Mouse (Mus musculus) neural tube, embryonic 15.5 days (tissue): Measurements from ENCODE around the gene Hoxc11. TPM values are rescaled to one million over a fixed set of nuclear protein-coding genes. Genes with fewer than 3 reads are reported as not detected.

Experiments used
- ATAC-seq: fragments of 200-750 bp; cut with Nextera tagmentation; 2 replicates; pipeline ENCODE4 v1.8.0; 2017; ENCODE audit warnings: mild to moderate bottlenecking, moderate TSS enrichment, moderate library complexity; ENCODE audit not compliant: low FRiP score
- H3K27ac ChIP-seq: fragments of 300-500 bp; sonication (generic); replicated peaks from 2 replicates; pipeline ENCODE4 v1.5.1; 2015; ENCODE audit warnings: mild to moderate bottlenecking, inconsistent platforms
- H3K27me3 ChIP-seq: fragments of 300-500 bp; sonication (generic); replicated peaks from 2 replicates; pipeline ENCODE4 v1.6.1; 2015; ENCODE audit warnings: inconsistent platforms
- H3K36me3 ChIP-seq: fragments of 300-500 bp; sonication (generic); 2 replicates; pipeline ENCODE4 v1.6.1; 2015; ENCODE audit warnings: inconsistent platforms
- H3K4me1 ChIP-seq: fragments of 300-500 bp; sonication (generic); 2 replicates; pipeline ENCODE4 v1.6.1; 2015; ENCODE audit warnings: inconsistent platforms
- H3K4me2 ChIP-seq: fragments of 300-500 bp; sonication (generic); 2 replicates; pipeline ENCODE4 v1.6.1; 2015; ENCODE audit warnings: inconsistent platforms, mild to moderate bottlenecking, moderate library complexity
- H3K4me3 ChIP-seq: fragments of 300-500 bp; sonication (generic); replicated peaks from 2 replicates; pipeline ENCODE4 v1.5.1; 2015; ENCODE audit warnings: mild to moderate bottlenecking, inconsistent platforms
- H3K9ac ChIP-seq: fragments of 300-500 bp; sonication (generic); replicated peaks from 2 replicates; pipeline ENCODE4 v1.6.1; 2015; ENCODE audit warnings: mild to moderate bottlenecking, inconsistent platforms
- H3K9me3 ChIP-seq: fragments of 300-500 bp; sonication (generic); replicated peaks from 2 replicates; pipeline ENCODE4 v1.6.1; 2016; ENCODE audit warnings: inconsistent platforms
- WGBS: fragments of 180-500 bp; shearing (Covaris S2); methylation state at CpG from one replicate; pipeline ENCODE4 v1.1.7; 2015; ENCODE audit warnings: mixed read lengths; 5-methylcytosine and 5-hydroxymethylcytosine counted together
- polyA plus RNA-seq: library from polyadenylated mRNA; unstranded; fragments of >200 nt; fragmentation: Nextera tagmentation; extraction: Ambion mirVana; gene quantifications from 2 replicates; pipeline ENCODE4 v1.2.1, GENCODE M21; 2015

Hoxc11 gene
- 2.1 and 5.6 TPM in 2 replicates for polyA plus RNA-seq

GRCm38 (mm10) chr15:102954192-102955006, at the start of gene Hoxc11:
Gene Hoxc11 (plus strand): TSS chr15:102954427.
- Histone ChIP-seq H3K9ac (peak within 1 kb of the TSS; percentile 59), H3K4me3 (peak within 1 kb of the TSS; percentile 43), H3K4me1 (0 out of 2 replicates have a peak, but pooled peaks cover 9% of the 10 kb centered on the region), H3K9me3 (no peaks in the 10 kb centered on the region), H3K27me3 (peaks cover 66% of the 10 kb centered on the region), H3K27ac (peak within 1 kb of the TSS; percentile 77), H3K36me3 (no peaks in the 10 kb centered on the region), H3K4me2 (peak within 1 kb of the TSS; percentile 51)
- WGBS: under 1% methylated on average over 57 of the region's 57 CpGs
- ATAC-seq: peak; percentile 29; the same call in 1 of the 2 replicates

- Histone ChIP-seq H3K4me3 (no peak overlapping the region), H3K9me3 (no peaks in the 10 kb centered on the region), H3K9ac (no peak overlapping the region), H3K4me1 (no peaks in the 10 kb centered on the region), H3K27me3 (peaks cover 77% of the 10 kb centered on the region), H3K4me2 (no peak overlapping the region), H3K27ac (no peak overlapping the region), H3K36me3 (no peaks in the 10 kb centered on the region)
- 84% methylated on average over 1 of the region's 1 CpGs for WGBS
- no peak for ATAC-seq
Measured at GRCm38 (mm10) chr15:102904946-102905345, 49.3 kb upstream of the Hoxc11 start.

DNA sequence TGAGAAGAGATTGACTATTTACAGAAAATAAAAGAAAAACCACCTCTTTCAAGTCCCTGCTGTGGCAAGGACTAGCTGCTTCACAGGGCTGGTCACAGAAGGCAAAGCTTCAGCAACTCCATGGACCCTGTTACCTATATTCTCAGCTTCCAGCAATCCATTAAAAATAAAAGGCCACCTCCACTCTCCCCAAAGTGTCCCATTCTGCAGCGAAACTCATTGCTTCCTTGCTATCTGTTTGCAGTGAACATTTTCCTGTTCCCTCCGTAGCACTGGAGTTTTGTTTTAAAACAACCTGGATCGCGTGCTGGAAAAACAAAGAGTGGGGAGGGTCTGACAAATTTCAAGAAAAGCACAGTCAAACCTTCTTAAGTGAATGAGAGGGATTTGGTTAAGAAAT, 44.7 kb upstream of the Hoxc11 start:
- no peaks in the 10 kb centered on the region for H3K36me3 ChIP-seq
- H3K4me3 ChIP-seq: no peak overlapping the region
- no peak overlapping the region for H3K4me2 ChIP-seq
- H3K27ac ChIP-seq: no peak overlapping the region
- H3K27me3 ChIP-seq: peaks cover 87% of the 10 kb centered on the region
- no peaks in the 10 kb centered on the region for H3K4me1 ChIP-seq
- ATAC-seq: no peak
- no peaks in the 10 kb centered on the region for H3K9me3 ChIP-seq
- H3K9ac ChIP-seq: no peak overlapping the region
- WGBS: 2% methylated on average over 4 of the region's 4 CpGs

DNA sequence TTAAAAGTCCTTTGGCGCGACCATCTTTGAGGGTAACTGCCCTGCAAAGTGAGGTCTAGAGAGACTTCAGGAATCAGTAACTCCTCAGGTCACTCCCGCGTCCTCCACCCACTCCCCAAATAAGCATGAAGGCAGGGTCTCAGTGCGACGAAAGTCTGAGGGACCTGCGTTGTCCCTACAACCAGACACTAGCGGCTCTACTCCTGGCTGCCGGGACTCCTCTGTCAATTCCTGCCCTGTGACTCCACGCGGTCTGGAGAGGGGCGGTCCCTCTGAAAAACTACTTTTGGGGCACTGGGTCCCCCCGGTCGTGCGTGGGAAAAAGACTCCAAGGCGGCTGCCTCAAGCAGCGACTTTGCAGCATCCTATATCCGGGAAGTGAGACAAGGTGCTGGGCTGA, 44.2 kb upstream of the Hoxc11 start:
- Histone ChIP-seq H3K4me2 (peak overlapping the region; percentile 20), H3K27ac (no peak overlapping the region), H3K9me3 (no peaks in the 10 kb centered on the region), H3K4me3 (no peak overlapping the region; the same call in 1 of the 2 replicates), H3K4me1 (no peaks in the 10 kb centered on the region), H3K36me3 (no peaks in the 10 kb centered on the region), H3K9ac (no peak overlapping the region), H3K27me3 (peaks cover 87% of the 10 kb centered on the region)
- no peak for ATAC-seq
- under 1% methylated on average over 18 of the region's 18 CpGs for whole genome bisulfite sequencing

- no peaks in the 10 kb centered on the region for H3K9me3 ChIP-seq
- peaks cover 85% of the 10 kb centered on the region for H3K27me3 ChIP-seq
- no peak for ATAC-seq
- H3K4me1 ChIP-seq: no peaks in the 10 kb centered on the region
- no peak overlapping the region for H3K27ac ChIP-seq
- H3K4me3 ChIP-seq: no peak overlapping the region
- peak overlapping the region; percentile 20; the same call in 1 of the 2 replicates for H3K4me2 ChIP-seq
- 1% methylated on average over 22 of the region's 22 CpGs for WGBS
- no peak overlapping the region for H3K9ac ChIP-seq
- no peaks in the 10 kb centered on the region for H3K36me3 ChIP-seq
Measured at GRCm38 (mm10) chr15:102910496-102911095, 43.6 kb upstream of the Hoxc11 start.

DNA sequence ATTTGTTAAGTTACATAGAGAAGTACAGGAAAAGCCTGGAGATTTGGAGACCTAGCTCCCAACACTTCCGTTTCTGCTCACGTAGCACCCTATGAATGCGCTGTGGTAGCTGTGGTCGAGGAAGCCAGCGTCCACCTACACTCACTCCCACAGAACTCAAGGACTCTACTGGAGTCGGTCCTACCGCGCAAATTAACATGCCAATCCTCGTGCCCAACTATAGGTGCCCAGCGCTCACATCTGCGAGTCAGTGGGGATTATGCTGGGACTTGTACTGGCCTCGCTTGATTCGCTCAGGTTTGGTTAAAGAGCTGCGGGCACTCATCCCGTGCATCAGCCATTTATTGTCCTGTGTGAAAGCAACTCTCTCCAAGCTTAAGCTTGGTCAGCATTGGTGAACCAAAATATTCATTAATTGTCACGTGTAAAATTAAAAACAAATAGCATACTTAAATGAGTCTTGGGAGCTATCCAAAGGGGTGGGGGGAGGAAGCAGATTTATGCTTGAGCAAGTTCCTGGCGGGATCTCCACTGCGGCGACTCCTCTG, 41.1 kb upstream of the Hoxc11 start:
- no peaks in the 10 kb centered on the region for H3K9me3 ChIP-seq
- H3K9ac ChIP-seq: no peak overlapping the region
- WGBS: under 1% methylated on average over 19 of the region's 19 CpGs
- H3K4me2 ChIP-seq: no peak overlapping the region
- peaks cover 88% of the 10 kb centered on the region for H3K27me3 ChIP-seq
- no peak for ATAC-seq
- no peaks in the 10 kb centered on the region for H3K4me1 ChIP-seq
- no peak overlapping the region for H3K4me3 ChIP-seq
- H3K27ac ChIP-seq: no peak overlapping the region
- H3K36me3 ChIP-seq: no peaks in the 10 kb centered on the region

DNA sequence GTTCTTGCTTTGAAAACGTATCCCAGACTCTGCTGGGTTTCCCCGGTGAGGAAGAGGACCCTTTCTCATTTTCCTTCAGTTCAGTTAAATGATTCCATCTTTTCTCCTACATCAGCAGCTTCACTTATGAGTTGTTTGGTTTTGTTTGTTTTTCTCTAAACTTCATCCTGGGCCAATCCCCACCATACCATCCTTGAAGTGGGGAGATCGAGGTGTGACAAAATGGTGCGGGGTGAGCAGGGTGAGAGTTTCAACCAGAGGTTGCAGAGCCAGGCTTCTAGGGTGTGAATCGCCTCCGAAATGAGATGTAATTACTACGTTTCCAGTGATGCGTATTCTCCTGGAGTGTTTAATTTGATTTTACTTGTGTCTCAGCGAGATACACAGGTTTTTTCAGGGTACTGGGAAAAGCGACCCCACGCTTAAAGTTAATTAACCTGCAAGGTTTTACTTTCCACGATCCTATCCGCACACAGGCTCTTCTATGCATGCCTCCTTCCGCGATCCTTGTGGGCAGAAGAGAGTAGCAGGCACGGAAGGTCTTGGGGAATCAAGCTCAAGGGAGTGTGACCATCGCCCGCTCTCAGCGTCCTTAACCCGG, 36.2 kb upstream of the Hoxc11 start:
- no peaks in the 10 kb centered on the region for H3K9me3 ChIP-seq
- ATAC-seq: no peak
- H3K4me2 ChIP-seq: no peak overlapping the region
- no peak overlapping the region for H3K9ac ChIP-seq
- no peak overlapping the region for H3K4me3 ChIP-seq
- H3K36me3 ChIP-seq: no peaks in the 10 kb centered on the region
- H3K27ac ChIP-seq: no peak overlapping the region
- H3K4me1 ChIP-seq: peaks cover 17% of the 10 kb centered on the region
- WGBS: 3% methylated on average over 20 of the region's 20 CpGs
- H3K27me3 ChIP-seq: peaks cover 81% of the 10 kb centered on the region

- Histone ChIP-seq H3K9ac (no peak overlapping the region), H3K9me3 (no peaks in the 10 kb centered on the region), H3K4me2 (no peak overlapping the region), H3K36me3 (no peaks in the 10 kb centered on the region), H3K4me3 (no peak overlapping the region), H3K27me3 (peaks cover 82% of the 10 kb centered on the region), H3K4me1 (peaks cover 17% of the 10 kb centered on the region), H3K27ac (no peak overlapping the region)
- WGBS: 2% methylated on average over 7 of the region's 7 CpGs
- no peak for ATAC-seq
Measured at GRCm38 (mm10) chr15:102918611-102919265, 35.5 kb upstream of the Hoxc11 start.

DNA sequence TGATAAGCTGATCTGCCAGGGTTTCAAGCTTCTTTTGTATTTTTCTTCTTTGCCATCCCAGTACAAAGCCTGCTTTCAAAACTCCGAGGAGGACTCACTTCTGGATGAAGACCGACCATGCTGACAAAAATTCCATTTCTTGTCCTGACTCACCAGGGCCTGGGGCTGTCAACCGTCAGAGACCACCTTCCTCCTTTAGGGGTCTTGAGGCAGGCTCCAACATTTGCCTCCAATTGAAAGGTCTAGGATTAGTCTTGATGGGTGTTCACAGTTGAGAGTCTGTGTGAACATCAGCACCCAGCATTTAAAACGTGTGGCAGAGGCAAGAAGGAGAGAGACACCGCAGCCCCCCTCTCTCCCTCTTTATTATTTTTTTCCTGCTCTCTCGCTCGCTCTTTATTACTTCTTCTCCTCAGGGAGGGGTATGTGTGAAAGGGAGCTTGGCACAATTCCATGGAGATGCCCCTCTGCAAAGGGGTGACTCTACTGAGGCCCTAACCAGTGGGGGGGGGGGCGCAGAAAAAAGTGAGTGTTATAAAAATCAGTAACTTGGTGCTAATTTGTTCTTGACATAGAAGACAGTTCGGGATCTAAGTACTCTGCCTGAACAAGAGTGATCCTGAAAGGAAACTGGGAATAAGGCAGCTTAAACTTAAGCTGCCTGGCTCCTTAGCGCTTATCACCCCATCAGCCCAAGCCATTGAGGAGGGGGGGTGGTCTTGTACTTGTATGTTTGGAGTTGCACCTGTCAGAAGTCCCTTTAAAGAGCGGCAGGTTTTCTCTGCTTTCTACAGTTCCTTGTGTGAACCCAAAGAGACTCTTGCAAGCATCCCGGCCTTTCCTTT, 34.7 kb upstream of the Hoxc11 start:
- 1% methylated on average over 12 of the region's 12 CpGs for WGBS
- ATAC-seq: no peak
- peak overlapping the region; percentile 6 for H3K4me3 ChIP-seq
- H3K36me3 ChIP-seq: no peaks in the 10 kb centered on the region
- H3K27ac ChIP-seq: no peak overlapping the region
- H3K27me3 ChIP-seq: peaks cover 84% of the 10 kb centered on the region
- H3K4me2 ChIP-seq: peak overlapping the region; percentile 39
- no peaks in the 10 kb centered on the region for H3K9me3 ChIP-seq
- H3K4me1 ChIP-seq: peaks cover 17% of the 10 kb centered on the region
- no peak overlapping the region for H3K9ac ChIP-seq

DNA sequence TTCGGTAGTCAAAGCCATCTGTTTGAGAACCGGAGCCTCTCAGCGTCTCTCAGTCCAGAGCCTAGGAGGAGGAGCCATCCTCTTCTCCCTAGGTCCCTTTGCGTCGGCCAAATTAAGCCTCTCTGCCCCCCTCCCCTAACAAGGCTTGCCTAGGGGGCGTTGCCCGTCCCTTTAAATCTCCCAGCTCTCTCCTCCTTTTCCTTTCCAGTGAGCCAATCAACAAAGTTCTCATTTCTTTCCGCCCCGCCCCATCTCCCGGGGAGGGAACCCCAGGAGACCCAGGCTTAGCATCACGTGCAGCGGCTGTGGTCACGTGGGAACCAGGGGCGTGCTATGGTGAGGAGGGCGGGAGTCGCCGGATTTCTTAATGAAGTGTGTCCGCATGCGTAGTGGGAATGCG, 33.6 kb upstream of the Hoxc11 start:
- WGBS: under 1% methylated on average over 19 of the region's 20 CpGs
- peaks cover 17% of the 10 kb centered on the region for H3K4me1 ChIP-seq
- peak overlapping the region; percentile 6; the same call in 1 of the 2 replicates for H3K4me3 ChIP-seq
- peak overlapping the region; percentile 39 for H3K4me2 ChIP-seq
- no peak overlapping the region for H3K9ac ChIP-seq
- ATAC-seq: peak; percentile 75
- no peaks in the 10 kb centered on the region for H3K9me3 ChIP-seq
- no peak overlapping the region for H3K27ac ChIP-seq
- H3K27me3 ChIP-seq: peaks cover 85% of the 10 kb centered on the region
- no peaks in the 10 kb centered on the region for H3K36me3 ChIP-seq
